Comparison of ENCODE assay signal across 13 mouse cellular contexts in the genomic region with DNA sequence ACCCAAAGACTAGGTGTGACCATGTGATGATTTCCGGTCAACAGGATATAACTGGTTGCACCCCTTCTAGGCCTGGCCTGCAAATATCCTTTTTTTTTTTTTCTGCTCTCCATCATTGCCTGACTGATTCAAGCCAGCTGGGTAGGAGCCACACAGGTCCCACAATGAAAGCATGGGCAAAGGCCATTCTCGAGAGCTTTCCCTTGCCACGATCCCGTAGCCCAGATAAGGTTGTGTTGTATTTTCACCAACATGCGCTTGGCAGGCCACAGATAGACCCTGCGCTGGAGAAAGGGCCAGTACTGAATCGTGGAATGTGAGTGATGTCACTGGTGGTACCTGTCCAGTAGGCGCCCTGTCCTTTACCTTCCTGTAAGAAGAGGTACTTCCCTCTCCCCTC. TPM values are rescaled to one million over a fixed set of nuclear protein-coding genes. Genes with fewer than 3 reads are reported as not detected.
DNase-seq lines count a peak whose midpoint lies in the region; ATAC-seq and TF ChIP-seq lines count a peak whose summit lies in the region.
"Had no signal": no experiment of that assay in that cellular context is flagged by ENCODE, and none has a peak within 500 bp of the region (broad histone marks: within the 10 kb centered on the region; RNA-seq: fewer than 3 reads in every experiment).

No protein-coding gene starts in this region.

- no peak for TF ChIP-seq CTCF in layer of hippocampus, adult 2 months (conservative IDR thresholded peaks at IDR 0.05)

- no peak overlapping the region for H3K4me3 ChIP-seq in layer of hippocampus, adult 2 months
- no peak overlapping the region for H3K4me3 ChIP-seq in hindbrain, embryonic 13.5 days
- no peak overlapping the region for H3K4me3 ChIP-seq in midbrain, embryonic 16.5 days (ENCODE audit: low read depth, low read length)
- H3K4me3 ChIP-seq in kidney, embryonic 15.5 days (replicated peaks), result no peak overlapping the region

- WGBS in hindbrain, embryonic 13.5 days, result 95% methylated on average over 8 of the region's 8 CpGs
- WGBS in midbrain, embryonic 16.5 days, result 92% methylated on average over 8 of the region's 8 CpGs
- WGBS in kidney, embryonic 15.5 days, result 92% methylated on average over 8 of the region's 8 CpGs

- H3K4me2 ChIP-seq in hindbrain, embryonic 13.5 days, result no peak overlapping the region
- no peak overlapping the region for H3K4me2 ChIP-seq in midbrain, embryonic 16.5 days (ENCODE audit: low read length)
- no peak overlapping the region for H3K4me2 ChIP-seq in kidney, embryonic 15.5 days

- no peaks in the 10 kb centered on the region for H3K36me3 ChIP-seq in hindbrain, embryonic 13.5 days
- no peaks in the 10 kb centered on the region for H3K36me3 ChIP-seq in midbrain, embryonic 16.5 days (ENCODE audit: control insufficient read depth, insufficient read depth, low read length)
- no peaks in the 10 kb centered on the region for H3K36me3 ChIP-seq in kidney, embryonic 15.5 days

- H3K9ac ChIP-seq in hindbrain, embryonic 13.5 days, result no peak overlapping the region
- H3K9ac ChIP-seq in midbrain, embryonic 16.5 days (ENCODE audit: low read depth, low read length), result no peak overlapping the region
- H3K9ac ChIP-seq in kidney, embryonic 15.5 days, result no peak overlapping the region

- peaks cover 45% of the 10 kb centered on the region for H3K4me1 ChIP-seq in hindbrain, embryonic 13.5 days (replicated peaks)
- H3K4me1 ChIP-seq in midbrain, embryonic 16.5 days (ENCODE audit: control insufficient read depth, insufficient read depth, low read length), result peaks cover 19% of the 10 kb centered on the region
- peaks cover 22% of the 10 kb centered on the region for H3K4me1 ChIP-seq in kidney, embryonic 15.5 days

- no peaks in the 10 kb centered on the region for H3K27me3 ChIP-seq in hindbrain, embryonic 13.5 days
- H3K27me3 ChIP-seq in midbrain, embryonic 16.5 days (ENCODE audit: control insufficient read depth, insufficient read depth, low read depth, low read length), result no peaks in the 10 kb centered on the region
- H3K27me3 ChIP-seq in kidney, embryonic 15.5 days, result no peaks in the 10 kb centered on the region

- peak; percentile 4 for DNase-seq in gastrocnemius, postnatal 25 days
- DNase-seq in gastrocnemius, adult 8-10 months (ENCODE audit: low spot score in 2 of 2), result no peak
- no peak for DNase-seq in layer of hippocampus, adult 2 months (ENCODE audit: low spot score in 2 of 2)
- DNase-seq in layer of hippocampus, postnatal 14 days (ENCODE audit: low spot score in 2 of 2), result no peak
- DNase-seq in spleen, postnatal 10 days (ENCODE audit: low spot score in 2 of 2), result no peak
- DNase-seq: adrenal gland, postnatal 14 days; left cerebral cortex, postnatal 4 days; lung, adult 2 months; retina, postnatal 1 day; thymus, adult 2 months had no signal

- ATAC-seq in hindbrain, embryonic 13.5 days (ENCODE audit: low FRiP score), result no peak
- ATAC-seq in midbrain, embryonic 16.5 days, result no peak
- no peak for ATAC-seq in kidney, embryonic 15.5 days (replicated peaks; ENCODE audit: low FRiP score)

- H3K27ac ChIP-seq in layer of hippocampus, adult 2 months, result peak overlapping the region; percentile 92
- H3K27ac ChIP-seq in hindbrain, embryonic 13.5 days, result peak overlapping the region; percentile 74
- peak overlapping the region; percentile 95 for H3K27ac ChIP-seq in midbrain, embryonic 16.5 days (ENCODE audit: low read length)
- H3K27ac ChIP-seq in kidney, embryonic 15.5 days, result no peak overlapping the region

- H3K9me3 ChIP-seq in hindbrain, embryonic 13.5 days, result no peaks in the 10 kb centered on the region
- no peaks in the 10 kb centered on the region for H3K9me3 ChIP-seq in midbrain, embryonic 16.5 days (replicated peaks; ENCODE audit: control insufficient read depth, low read length, poor library complexity, severe bottlenecking)
- H3K9me3 ChIP-seq in kidney, embryonic 15.5 days (replicated peaks), result no peaks in the 10 kb centered on the region

RNA-seq across cellular contexts. Expression of gene Qk, which starts 13.7 kb away (rescaled TPM):
- total RNA-seq in gastrocnemius, postnatal 25 days (2021), result 100 to 1,000 TPM; 235 to 264 TPM
- total RNA-seq in gastrocnemius, adult 8-10 months (2022), result 100 to 1,000 TPM; 249 to 283 (median 262) TPM
- total RNA-seq in layer of hippocampus, adult 2 months (2021), result 100 to 1,000 TPM; 364 to 385 TPM
- 100 to 1,000 TPM; 480 to 495 TPM for total RNA-seq in layer of hippocampus, postnatal 14 days (2021)
- polyA plus RNA-seq in hindbrain, embryonic 13.5 days (2015; fragmentation: Nextera tagmentation; extraction: Ambion mirVana), result 47.6 and 52.5 TPM in 2 replicates
- polyA plus RNA-seq in midbrain, embryonic 16.5 days (2015; fragmentation: Nextera tagmentation; extraction: Ambion mirVana), result 36.7 and 41.2 TPM in 2 replicates
- polyA plus RNA-seq in kidney, embryonic 15.5 days (2015; fragmentation: Nextera tagmentation; extraction: Ambion mirVana), result 23.2 and 25.6 TPM in 2 replicates
